Mouse (Mus musculus): ENCODE data around the gene Tinf2.
A peak's percentile ranks its signal among the peaks of the same experiment; 100 is the strongest.

Gene Tinf2

DNA sequence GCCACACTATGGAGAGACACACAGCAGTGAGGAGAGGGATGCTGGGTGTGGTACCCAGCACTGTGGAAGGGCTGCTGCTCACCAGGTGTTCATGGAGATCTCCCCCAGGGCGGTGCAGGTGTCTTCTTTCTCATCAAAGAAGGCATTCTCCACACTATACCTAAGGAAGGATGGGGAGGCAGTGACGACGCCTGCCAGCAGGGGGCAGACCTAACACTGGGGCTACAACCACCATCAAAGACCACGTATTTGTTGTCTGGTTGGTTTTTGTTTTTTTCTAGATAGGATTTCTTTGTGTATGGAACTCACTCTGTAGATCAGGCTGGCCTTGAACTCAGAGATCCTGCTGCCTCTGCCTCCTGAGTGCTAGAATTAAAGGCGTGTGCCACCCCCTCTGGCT lies 52.3 kb downstream of the Tinf2 start:
- peak; percentile 30 to 67 for DNase-seq

DNA sequence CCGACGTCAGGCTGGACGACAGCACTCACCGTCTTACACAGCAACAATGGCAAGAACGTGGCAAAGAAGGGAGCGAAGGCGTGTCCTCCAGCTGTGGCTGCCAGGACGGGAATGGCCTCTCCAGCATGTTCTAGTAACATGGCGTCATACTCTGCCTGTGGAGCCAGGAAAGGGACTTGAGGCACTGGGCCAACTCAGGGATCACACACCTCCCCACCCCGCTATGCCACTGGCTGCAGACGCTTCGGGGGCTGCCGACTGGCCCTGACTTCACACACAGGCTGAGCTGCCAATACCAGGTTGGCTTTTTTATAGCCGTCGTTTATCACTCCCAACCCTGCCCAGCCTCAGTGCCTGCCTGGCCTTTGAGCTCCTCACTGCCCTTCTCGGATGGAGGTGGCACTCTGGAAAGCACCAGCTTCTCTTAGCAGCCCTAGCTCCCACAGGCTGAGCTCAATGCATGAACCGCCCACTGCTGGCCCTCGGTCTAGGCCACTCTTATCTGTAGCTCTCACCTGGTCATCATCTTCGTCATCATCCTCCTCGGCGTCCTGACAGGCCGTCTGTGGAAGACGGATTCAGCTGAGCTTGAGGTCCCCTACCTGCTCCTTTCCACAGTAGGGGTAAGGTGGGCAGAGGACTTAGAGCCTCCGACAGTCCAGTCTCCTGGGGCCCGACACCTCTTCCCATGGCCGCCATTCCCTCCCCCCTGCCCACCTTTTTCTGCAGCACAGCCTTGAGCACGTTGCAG lies 53.4 kb downstream of the Tinf2 start:
- DNase-seq, result no peak
